ENCODE assay signal across 28 mouse cellular contexts in genomic region chr6:30152163-30152562, GRCm38 (mm10).
A peak's percentile ranks its signal among the peaks of the same experiment; 100 is the strongest.
DNase-seq lines count a peak whose midpoint lies in the region; ATAC-seq and TF ChIP-seq lines count a peak whose summit lies in the region.
"Had no signal": no experiment of that assay in that cellular context is flagged by ENCODE, and none has a peak within 500 bp of the region (broad histone marks: within the 10 kb centered on the region; RNA-seq: fewer than 3 reads in every experiment).

No protein-coding gene starts in this region.

- no peak overlapping the region for H3K4me2 ChIP-seq in hindbrain, embryonic 12.5 days (replicated peaks)
- no peak overlapping the region for H3K4me2 ChIP-seq in midbrain, embryonic 14.5 days (ENCODE audit: low read length)
- no peak overlapping the region for H3K4me2 ChIP-seq in midbrain, embryonic 15.5 days
- no peak overlapping the region for H3K4me2 ChIP-seq in liver, embryonic 11.5 days
- H3K4me2 ChIP-seq: forebrain, embryonic 15.5 days; heart, embryonic 15.5 days; limb, embryonic 12.5 days; lung, embryonic 15.5 days had no signal

- H3K4me3 ChIP-seq in hindbrain, embryonic 12.5 days, result no peak overlapping the region
- no peak overlapping the region for H3K4me3 ChIP-seq in hindbrain, embryonic 10.5 days
- H3K4me3 ChIP-seq in midbrain, embryonic 14.5 days (replicated peaks; ENCODE audit: low read depth, low read length), result no peak overlapping the region
- H3K4me3 ChIP-seq in midbrain, embryonic 15.5 days, result no peak overlapping the region
- no peak overlapping the region for H3K4me3 ChIP-seq in ES-Bruce4 (ENCODE audit: low read depth, low read length)
- no peak overlapping the region for H3K4me3 ChIP-seq in liver, embryonic 11.5 days (ENCODE audit: low read depth, low read length)
- H3K4me3 ChIP-seq: erythroblast, embryonic 14.5 days; forebrain, embryonic 15.5 days; heart, embryonic 10.5 days; heart, embryonic 15.5 days; left cerebral cortex, adult 2 months; limb, embryonic 12.5 days; lung, embryonic 15.5 days had no signal

- no peak for TF ChIP-seq POLR2A in ES-Bruce4 (IDR thresholded peaks at IDR 0.05; ENCODE audit: insufficient read depth, low read length)

- peaks cover 9% of the 10 kb centered on the region for H3K4me1 ChIP-seq in hindbrain, embryonic 12.5 days
- peaks cover 10% of the 10 kb centered on the region for H3K4me1 ChIP-seq in hindbrain, embryonic 10.5 days (replicated peaks)
- peaks cover 12% of the 10 kb centered on the region; the same call in 1 of the 2 replicates for H3K4me1 ChIP-seq in midbrain, embryonic 14.5 days (ENCODE audit: control insufficient read depth, insufficient read depth, low read length)
- H3K4me1 ChIP-seq in midbrain, embryonic 15.5 days, result peaks cover 6% of the 10 kb centered on the region; the same call in 1 of the 2 replicates
- H3K4me1 ChIP-seq in ES-Bruce4 (ENCODE audit: control insufficient read depth, insufficient read depth, low read length), result peaks cover 8% of the 10 kb centered on the region
- H3K4me1 ChIP-seq in liver, embryonic 11.5 days (replicated peaks; ENCODE audit: control insufficient read depth, insufficient read depth, low read length), result peaks cover 5% of the 10 kb centered on the region; the same call in 1 of the 2 replicates
- H3K4me1 ChIP-seq: limb, embryonic 12.5 days; lung, embryonic 15.5 days had no signal

- TF ChIP-seq EP300 in ES-Bruce4 (IDR thresholded peaks at IDR 0.05; ENCODE audit: insufficient read depth, low read depth, low read length), result peak; percentile 42; the same call in 1 of the 2 replicates

- H3K27me3 ChIP-seq in hindbrain, embryonic 12.5 days, result no peaks in the 10 kb centered on the region
- H3K27me3 ChIP-seq in hindbrain, embryonic 10.5 days (ENCODE audit: insufficient read depth, poor library complexity, severe bottlenecking), result no peaks in the 10 kb centered on the region
- no peaks in the 10 kb centered on the region for H3K27me3 ChIP-seq in midbrain, embryonic 14.5 days (ENCODE audit: control insufficient read depth, insufficient read depth, low read length)
- no peaks in the 10 kb centered on the region for H3K27me3 ChIP-seq in midbrain, embryonic 15.5 days (replicated peaks)
- H3K27me3 ChIP-seq in ES-Bruce4 (ENCODE audit: control insufficient read depth, insufficient read depth, low read length, poor library complexity, severe bottlenecking), result no peaks in the 10 kb centered on the region
- H3K27me3 ChIP-seq in liver, embryonic 11.5 days (replicated peaks; ENCODE audit: control insufficient read depth, insufficient read depth, low read length), result no peaks in the 10 kb centered on the region
- H3K27me3 ChIP-seq: forebrain, embryonic 15.5 days; heart, embryonic 15.5 days; limb, embryonic 12.5 days; lung, embryonic 15.5 days had no signal

- H3K9me3 ChIP-seq in hindbrain, embryonic 12.5 days (replicated peaks), result no peaks in the 10 kb centered on the region
- H3K9me3 ChIP-seq in hindbrain, embryonic 10.5 days, result no peaks in the 10 kb centered on the region
- no peaks in the 10 kb centered on the region for H3K9me3 ChIP-seq in midbrain, embryonic 14.5 days (ENCODE audit: control insufficient read depth, low read length)
- H3K9me3 ChIP-seq in midbrain, embryonic 15.5 days, result no peaks in the 10 kb centered on the region
- no peaks in the 10 kb centered on the region for H3K9me3 ChIP-seq in ES-Bruce4 (replicated peaks; ENCODE audit: control insufficient read depth, insufficient read depth, low read length, poor library complexity, severe bottlenecking)
- H3K9me3 ChIP-seq in liver, embryonic 11.5 days (ENCODE audit: control insufficient read depth, low read length), result no peaks in the 10 kb centered on the region
- H3K9me3 ChIP-seq: forebrain, embryonic 15.5 days; G1E; heart, embryonic 10.5 days; heart, embryonic 15.5 days; limb, embryonic 12.5 days; lung, embryonic 15.5 days had no signal

- peak overlapping the region; percentile 58; the same call in 1 of the 2 replicates for H3K27ac ChIP-seq in hindbrain, embryonic 12.5 days
- H3K27ac ChIP-seq in hindbrain, embryonic 10.5 days, result no peak overlapping the region; the same call in 1 of the 2 replicates
- H3K27ac ChIP-seq in midbrain, embryonic 14.5 days (replicated peaks; ENCODE audit: low read depth, low read length), result 0 out of 2 replicates have a peak overlapping the region, but pooled peaks have one; percentile 55
- no peak overlapping the region for H3K27ac ChIP-seq in midbrain, embryonic 15.5 days
- H3K27ac ChIP-seq in ES-Bruce4 (ENCODE audit: insufficient read depth, low read length), result no peak overlapping the region
- no peak overlapping the region for H3K27ac ChIP-seq in liver, embryonic 11.5 days (ENCODE audit: low read depth, low read length)
- H3K27ac ChIP-seq: forebrain, embryonic 15.5 days; heart, embryonic 10.5 days; heart, embryonic 15.5 days; hindbrain, postnatal 0 days; left cerebral cortex, adult 2 months; limb, embryonic 12.5 days; lung, embryonic 15.5 days had no signal

- no peak for ATAC-seq in hindbrain, embryonic 12.5 days (ENCODE audit: low FRiP score)
- no peak for ATAC-seq in midbrain, embryonic 14.5 days (ENCODE audit: low FRiP score, low TSS enrichment)
- ATAC-seq in midbrain, embryonic 15.5 days (replicated peaks), result no peak
- ATAC-seq in liver, embryonic 11.5 days (replicated peaks; ENCODE audit: low FRiP score), result no peak
- ATAC-seq: CD4-positive, CD25-positive, alpha-beta regulatory T cell, adult 4 months had no signal

- H3K9ac ChIP-seq in hindbrain, embryonic 12.5 days, result no peak overlapping the region
- no peak overlapping the region for H3K9ac ChIP-seq in midbrain, embryonic 14.5 days (replicated peaks; ENCODE audit: low read length)
- no peak overlapping the region for H3K9ac ChIP-seq in midbrain, embryonic 15.5 days
- H3K9ac ChIP-seq in ES-Bruce4 (ENCODE audit: low read depth, poor library complexity, severe bottlenecking), result no peak overlapping the region
- H3K9ac ChIP-seq in liver, embryonic 11.5 days (ENCODE audit: low read depth, low read length), result no peak overlapping the region
- H3K9ac ChIP-seq: forebrain, embryonic 15.5 days; heart, embryonic 15.5 days; limb, embryonic 12.5 days; lung, embryonic 15.5 days had no signal

- 87% methylated on average over 12 of the region's 12 CpGs for whole genome bisulfite sequencing in hindbrain, embryonic 12.5 days
- WGBS in hindbrain, embryonic 10.5 days, result 91% methylated on average over 12 of the region's 12 CpGs
- WGBS in midbrain, embryonic 14.5 days, result 90% methylated on average over 12 of the region's 12 CpGs
- 86% methylated on average over 12 of the region's 12 CpGs for WGBS in midbrain, embryonic 15.5 days
- 88% methylated on average over 12 of the region's 12 CpGs for WGBS in liver, embryonic 11.5 days

- peaks cover 17% of the 10 kb centered on the region for H3K36me3 ChIP-seq in hindbrain, embryonic 12.5 days
- peaks cover 64% of the 10 kb centered on the region for H3K36me3 ChIP-seq in hindbrain, embryonic 10.5 days
- H3K36me3 ChIP-seq in midbrain, embryonic 14.5 days (ENCODE audit: control insufficient read depth, insufficient read depth, low read length), result peaks cover 3% of the 10 kb centered on the region; the same call in 1 of the 2 replicates
- peaks cover 6% of the 10 kb centered on the region; the same call in 1 of the 2 replicates for H3K36me3 ChIP-seq in midbrain, embryonic 15.5 days (replicated peaks)
- H3K36me3 ChIP-seq in ES-Bruce4 (ENCODE audit: control insufficient read depth, insufficient read depth, low read length, poor library complexity, severe bottlenecking), result no peaks in the 10 kb centered on the region
- H3K36me3 ChIP-seq in liver, embryonic 11.5 days (ENCODE audit: control insufficient read depth, insufficient read depth, low read length), result peaks cover 5% of the 10 kb centered on the region; the same call in 1 of the 2 replicates

- no peak for DNase-seq in hindbrain, embryonic 10.5 days (ENCODE audit: low spot score)
- DNase-seq in midbrain, embryonic 14.5 days, result no peak
- peak; percentile 70 for DNase-seq in ZHBTc4 (ENCODE audit: low read depth, low spot score)
- no peak for DNase-seq in liver, embryonic 11.5 days (ENCODE audit: low spot score)
- DNase-seq: adrenal gland, postnatal 36 days; cerebellum, adult 18-20 months; cerebellum, postnatal 10 days; gastrocnemius, postnatal 25 days; kidney, adult 11 months; kidney, postnatal 14 days; layer of hippocampus, adult 9-11 months; right cerebral cortex, adult 18-20 months; spleen, adult 18-20 months; thymus, adult 2 months; thymus, postnatal 36 days had no signal

- no peak for TF ChIP-seq CTCF in ES-Bruce4 (IDR thresholded peaks at IDR 0.05; ENCODE audit: low read depth, low read length)

Comparison
In these comparisons a context has a peak if more than half of its experiments do, and no peak if none do; other contexts are left out.
1. H3K27ac ChIP-seq: peak in hindbrain, embryonic 12.5 days (single experiment) and midbrain, embryonic 14.5 days (single experiment); none in hindbrain, embryonic 10.5 days (single experiment), midbrain, embryonic 15.5 days (single experiment), ES-Bruce4 (single experiment) and liver, embryonic 11.5 days (single experiment).